Mouse (Mus musculus) heart, embryonic 10.5 days (tissue): Measurements from ENCODE around the gene Kdm4a. TPM values are rescaled to one million over a fixed set of nuclear protein-coding genes. Genes with fewer than 3 reads are reported as not detected.

ENCODE experiments used
- DNase-seq: peaks from one replicate; pipeline ENCODE4 v3.0.0-alpha.2; 2017; ENCODE audit warnings: low spot score
- H3K27ac ChIP-seq: fragments of 300-500 bp; sonication (generic); 2 replicates; pipeline ENCODE4 v1.5.1; 2016; ENCODE audit warnings: mild to moderate bottlenecking
- H3K27me3 ChIP-seq: fragments of 300-500 bp; sonication (generic); 2 replicates; pipeline ENCODE4 v1.6.1; 2016; ENCODE audit warnings: mild to moderate bottlenecking; ENCODE audit not compliant: poor library complexity, insufficient read depth, severe bottlenecking
- H3K36me3 ChIP-seq: fragments of 300-500 bp; sonication (generic); 2 replicates; pipeline ENCODE4 v1.6.1; 2016; ENCODE audit warnings: mild to moderate bottlenecking, moderate library complexity
- H3K4me1 ChIP-seq: fragments of 300-500 bp; sonication (generic); 2 replicates; pipeline ENCODE4 v1.6.1; 2016; ENCODE audit warnings: mild to moderate bottlenecking
- H3K4me3 ChIP-seq: fragments of 300-500 bp; sonication (generic); 2 replicates; pipeline ENCODE4 v1.5.1; 2016; ENCODE audit warnings: mild to moderate bottlenecking, moderate library complexity
- H3K9me3 ChIP-seq: fragments of 300-500 bp; sonication (generic); 2 replicates; pipeline ENCODE4 v1.6.1; 2016; ENCODE audit warnings: mild to moderate bottlenecking, moderate library complexity
- WGBS: fragments of 180-500 bp; shearing (Covaris S2); methylation state at CpG from one replicate; pipeline ENCODE4 v1.1.7; 2016; 5-methylcytosine and 5-hydroxymethylcytosine counted together
- microRNA-seq: library from miRNA; unstranded; fragments of <30 nt; microRNA quantifications from one replicate; pipeline ENCODE4, GENCODE M21; 2017
- polyA plus RNA-seq: library from polyadenylated mRNA; unstranded; fragments of >200 nt; fragmentation: Nextera tagmentation; extraction: Ambion mirVana; gene quantifications from 2 replicates; pipeline ENCODE4 v1.2.1, GENCODE M21; 2016

Gene Kdm4a
- polyA plus RNA-seq, 1 experiment from 2014 or later = 26.6 TPM

- H3K4me1 ChIP-seq = peaks cover 8% of the 10 kb centered on the region; the same call in 1 of the 2 replicates
- no peaks in the 10 kb centered on the region for H3K9me3 ChIP-seq
- H3K4me3 ChIP-seq = no peak overlapping the region
- peaks cover 7% of the 10 kb centered on the region; the same call in 1 of the 2 replicates for H3K36me3 ChIP-seq
- DNase-seq = no peak
- 73% methylated on average over 6 of the region's 6 CpGs for WGBS
- H3K27ac ChIP-seq = no peak overlapping the region
- no peaks in the 10 kb centered on the region for H3K27me3 ChIP-seq
Observed at GRCm38 (mm10) chr4:118101497-118101896, 78.3 kb downstream of the Kdm4a start.

- DNase-seq = no peak
- no peaks in the 10 kb centered on the region for H3K27me3 ChIP-seq
Observed at GRCm38 (mm10) chr4:118099637-118100364, 80.0 kb downstream of the Kdm4a start.

DNA sequence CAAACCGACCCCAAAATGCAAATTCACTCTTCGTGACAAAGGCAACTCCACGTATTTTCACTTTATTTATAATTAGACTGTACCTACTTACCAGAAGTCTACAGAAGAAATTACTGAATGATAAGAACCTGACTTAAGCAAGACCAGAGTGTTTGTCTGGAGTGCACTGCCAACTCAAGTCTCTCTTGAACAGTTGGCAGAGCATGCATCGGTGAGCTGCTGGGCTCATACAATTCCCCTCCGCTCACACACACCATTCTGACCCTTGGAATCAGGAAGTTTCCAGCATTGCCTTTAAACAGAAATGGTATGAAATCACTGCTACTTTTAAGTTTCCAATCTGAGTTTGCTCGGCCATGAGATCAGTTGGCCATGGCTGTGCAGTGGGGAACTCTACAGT is 81.3 kb downstream of the Kdm4a start:
- no peak overlapping the region for H3K4me3 ChIP-seq
- no peak overlapping the region for H3K27ac ChIP-seq
- 92% methylated on average over 6 of the region's 6 CpGs for WGBS
- 0 out of 2 replicates have a peak, but pooled peaks cover 10% of the 10 kb centered on the region for H3K4me1 ChIP-seq
- DNase-seq = no peak
- peaks cover 7% of the 10 kb centered on the region; the same call in 1 of the 2 replicates for H3K36me3 ChIP-seq
- no peaks in the 10 kb centered on the region for H3K9me3 ChIP-seq
- no peaks in the 10 kb centered on the region for H3K27me3 ChIP-seq

More at GRCm38 (mm10) chr4:118099637-118100364, 80.0 kb downstream of the Kdm4a start:
- Histone ChIP-seq H3K27ac (no peak overlapping the region), H3K4me1 (0 out of 2 replicates have a peak, but pooled peaks cover 10% of the 10 kb centered on the region), H3K9me3 (no peaks in the 10 kb centered on the region), H3K36me3 (peaks cover 7% of the 10 kb centered on the region; the same call in 1 of the 2 replicates), H3K4me3 (no peak overlapping the region)
- 82% methylated on average over 8 of the region's 8 CpGs for WGBS

- Histone ChIP-seq H3K9me3 (no peaks in the 10 kb centered on the region), H3K4me1 (0 out of 2 replicates have a peak, but pooled peaks cover 10% of the 10 kb centered on the region), H3K27me3 (no peaks in the 10 kb centered on the region), H3K4me3 (no peak overlapping the region), H3K36me3 (peaks cover 7% of the 10 kb centered on the region; the same call in 1 of the 2 replicates), H3K27ac (no peak overlapping the region)
- WGBS = 74% methylated on average over 6 of the region's 6 CpGs
- DNase-seq = no peak
Observed at GRCm38 (mm10) chr4:118096069-118096468, 83.8 kb downstream of the Kdm4a start.

DNA sequence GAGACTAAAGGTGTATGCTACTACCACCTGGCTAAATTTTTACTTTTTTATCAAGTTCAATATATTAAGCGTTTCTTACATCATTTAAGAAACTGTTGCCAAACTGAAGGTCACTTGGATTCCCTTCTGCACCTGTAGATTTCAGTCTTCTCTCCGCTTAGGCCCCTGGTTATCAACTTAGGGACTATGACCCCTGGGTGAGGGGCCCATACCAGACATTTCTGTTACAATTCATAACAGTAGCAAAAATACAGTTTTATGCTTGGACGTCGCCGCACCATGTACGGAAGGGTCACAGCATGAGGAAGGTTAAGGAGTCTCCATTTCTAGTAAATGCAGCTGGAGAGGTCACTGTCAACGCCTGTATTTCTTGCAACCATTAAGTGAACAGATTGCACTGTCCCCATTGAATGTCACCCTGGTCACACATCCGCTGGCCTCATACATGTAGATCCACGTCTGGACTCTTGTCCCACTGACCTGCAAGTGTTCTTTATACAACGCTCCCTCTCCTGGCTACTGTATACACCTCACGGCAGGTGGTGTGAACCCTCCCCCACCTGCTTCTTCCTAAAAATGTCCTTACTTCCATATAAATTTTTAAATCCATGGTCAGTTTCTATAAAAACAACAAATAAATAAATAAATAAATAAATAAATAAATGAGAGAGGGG is 86.9 kb downstream of the Kdm4a start:
- WGBS = 89% methylated on average over 11 of the region's 11 CpGs
- H3K4me3 ChIP-seq = no peak overlapping the region
- no peak for DNase-seq
- no peaks in the 10 kb centered on the region for H3K36me3 ChIP-seq
- no peaks in the 10 kb centered on the region for H3K9me3 ChIP-seq
- H3K4me1 ChIP-seq = peaks cover 10% of the 10 kb centered on the region; the same call in 1 of the 2 replicates
- H3K27ac ChIP-seq = no peak overlapping the region
- H3K27me3 ChIP-seq = no peaks in the 10 kb centered on the region

- 91% methylated on average over 11 of the region's 11 CpGs for WGBS
- H3K27ac ChIP-seq = no peak overlapping the region
- H3K27me3 ChIP-seq = no peaks in the 10 kb centered on the region
- H3K4me1 ChIP-seq = no peaks in the 10 kb centered on the region; the same call in 1 of the 2 replicates
- no peak overlapping the region for H3K4me3 ChIP-seq
- DNase-seq = no peak
- H3K9me3 ChIP-seq = no peaks in the 10 kb centered on the region
- H3K36me3 ChIP-seq = no peaks in the 10 kb centered on the region
Observed at GRCm38 (mm10) chr4:118090449-118090848, 89.4 kb downstream of the Kdm4a start.

DNA sequence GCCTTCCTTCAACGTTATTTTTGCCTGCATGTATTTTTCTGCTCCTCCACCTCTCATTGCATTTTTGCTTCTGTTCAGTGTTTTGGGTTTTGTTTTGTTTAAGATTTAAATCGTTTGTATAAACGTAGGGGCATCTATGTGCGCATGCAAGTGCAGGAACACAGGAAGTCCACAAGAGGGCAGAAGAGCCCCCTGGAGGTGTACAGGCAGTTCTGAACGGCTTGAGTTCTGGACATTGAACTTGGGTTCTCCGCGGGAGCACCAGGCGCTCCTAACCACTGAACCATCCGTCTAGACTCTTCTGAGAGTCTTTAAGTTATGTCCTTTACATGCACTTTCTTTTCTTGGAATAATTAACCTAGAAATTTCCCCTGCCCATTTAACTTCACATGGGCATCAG is 89.9 kb downstream of the Kdm4a start:
- H3K36me3 ChIP-seq = no peaks in the 10 kb centered on the region
- no peak for DNase-seq
- H3K4me1 ChIP-seq = peaks cover 3% of the 10 kb centered on the region
- no peaks in the 10 kb centered on the region for H3K9me3 ChIP-seq
- no peak overlapping the region for H3K4me3 ChIP-seq
- H3K27me3 ChIP-seq = no peaks in the 10 kb centered on the region
- no peak overlapping the region for H3K27ac ChIP-seq
- WGBS = 52% methylated on average over 9 of the region's 9 CpGs

DNA sequence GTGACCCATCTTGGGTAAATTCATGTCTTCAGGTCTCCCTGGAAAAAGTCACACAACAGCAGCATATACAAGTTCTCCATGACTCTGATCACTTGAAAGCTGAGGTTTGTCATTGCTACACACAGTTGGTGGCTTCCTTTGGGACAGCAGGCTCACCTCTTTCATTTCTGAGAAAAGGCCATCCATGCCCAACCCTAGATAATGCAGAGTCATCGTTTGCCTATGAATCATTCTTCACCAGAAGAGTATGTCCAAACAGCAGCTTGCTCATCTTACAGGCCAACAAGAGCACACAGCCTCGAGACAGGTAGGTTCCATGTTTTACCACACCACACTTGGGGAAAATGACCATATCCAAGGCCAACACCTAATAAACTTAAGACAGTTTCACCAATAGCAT is 91.1 kb downstream of the Kdm4a start:
- WGBS = 80% methylated on average over 2 of the region's 2 CpGs
- H3K4me1 ChIP-seq = peaks cover 12% of the 10 kb centered on the region
- no peak overlapping the region for H3K27ac ChIP-seq
- H3K27me3 ChIP-seq = no peaks in the 10 kb centered on the region
- H3K4me3 ChIP-seq = no peak overlapping the region
- H3K36me3 ChIP-seq = no peaks in the 10 kb centered on the region
- H3K9me3 ChIP-seq = no peaks in the 10 kb centered on the region
- no peak for DNase-seq

Small RNA genes lying within 50 kb of the gene (microRNA-seq; reads per million reads assigned to microRNA genes)
- 2.8 reads per million, percentile 3 among the genes with 10 or more reads in this experiment for gene Mir7226

Other genes starting within 250 kb of the Kdm4a start
- 6.6 and 7.2 TPM in 2 replicates for gene St3gal3, start 45.1 kb downstream of the Kdm4a start, polyA plus RNA-seq
- gene Ptprf, start 111.4 kb upstream of the Kdm4a start, polyA plus RNA-seq = 43.8 and 59.3 TPM in 2 replicates
- gene Szt2, start 229.2 kb upstream of the Kdm4a start, polyA plus RNA-seq = 6.7 and 8.6 TPM in 2 replicates
- 102 and 124 TPM in 2 replicates for gene Med8, start 229.3 kb upstream of the Kdm4a start, polyA plus RNA-seq
- gene Elovl1, start 248.1 kb upstream of the Kdm4a start, polyA plus RNA-seq = 72.0 and 85.1 TPM in 2 replicates